Mouse (Mus musculus): ENCODE data around the gene Cubn. TPM values are rescaled to one million over a fixed set of nuclear protein-coding genes. Genes with fewer than 3 reads are reported as not detected.

Cubn gene
- polyA plus RNA-seq, 1 experiment from 2014 or later = 8.5 TPM

DNA sequence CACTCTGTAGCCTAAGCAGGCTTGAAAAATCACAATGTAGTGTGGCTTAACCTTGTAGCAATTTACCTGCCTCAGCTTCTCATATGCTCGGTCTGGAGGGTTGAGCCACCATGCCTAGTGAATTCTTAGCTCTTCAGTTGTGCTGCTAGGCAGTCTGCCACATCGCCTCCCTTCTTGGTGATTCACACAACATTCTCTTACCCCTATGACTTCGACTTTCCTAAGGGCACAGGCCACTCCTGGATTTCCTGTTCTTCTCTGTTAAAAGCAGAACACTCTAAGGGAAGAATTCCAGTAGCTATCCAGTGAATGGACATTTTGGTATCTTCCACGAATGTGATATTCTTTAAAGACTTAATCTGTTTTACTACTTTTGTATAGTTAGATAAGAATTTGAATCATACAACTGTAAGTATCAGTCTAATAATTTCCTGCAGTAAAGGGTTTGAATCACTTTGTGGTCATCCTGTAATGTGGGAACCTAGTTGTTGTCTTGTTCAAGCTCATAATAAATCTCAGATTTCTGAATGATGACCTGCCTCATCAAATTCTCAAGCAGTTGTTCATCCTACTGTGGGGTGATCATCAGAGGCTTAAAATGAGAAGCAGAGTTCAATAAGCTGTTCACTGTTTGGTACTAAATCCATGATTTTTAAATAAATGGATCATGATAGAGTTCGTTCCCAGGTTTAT lies 86.5 kb downstream of the Cubn start:
- no peak overlapping the region for H3K9ac ChIP-seq (ENCODE audit: low read depth, low read length)
- no peaks in the 10 kb centered on the region for H3K27me3 ChIP-seq (replicated peaks; ENCODE audit: control insufficient read depth, insufficient read depth, low read length)
- no peak overlapping the region for H3K27ac ChIP-seq (ENCODE audit: low read length)
- H3K4me1 ChIP-seq (ENCODE audit: control insufficient read depth, insufficient read depth, low read length) = no peaks in the 10 kb centered on the region
- H3K4me3 ChIP-seq (ENCODE audit: low read length) = no peak overlapping the region
- no peak overlapping the region for H3K4me2 ChIP-seq (ENCODE audit: low read depth, low read length)
- 77% methylated on average over 5 of the region's 5 CpGs for WGBS
- H3K9me3 ChIP-seq (ENCODE audit: control insufficient read depth, low read length) = no peaks in the 10 kb centered on the region
- ATAC-seq = no peak
- no peaks in the 10 kb centered on the region for H3K36me3 ChIP-seq (ENCODE audit: control insufficient read depth, insufficient read depth, low read length)

DNA sequence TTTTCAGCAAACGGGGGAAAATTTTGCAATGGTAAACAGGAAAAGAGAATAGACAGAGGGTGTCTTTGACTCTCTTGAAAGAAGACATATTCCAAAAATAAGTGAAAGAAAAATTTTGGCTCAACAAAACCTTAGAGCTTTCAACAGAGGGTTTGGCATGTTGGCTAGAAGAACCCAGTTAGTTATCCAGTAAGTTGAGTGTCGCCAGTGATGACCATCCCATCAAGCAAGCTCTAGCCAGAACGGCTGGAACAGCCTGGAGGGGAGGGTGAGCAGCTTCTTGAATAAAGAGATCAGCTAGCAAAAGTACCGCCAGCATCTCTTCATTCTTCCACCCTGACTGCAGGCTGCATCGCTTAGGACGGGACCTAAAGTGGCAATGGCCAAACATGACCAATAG lies 90.8 kb downstream of the Cubn start:
- no peak overlapping the region for H3K27ac ChIP-seq (ENCODE audit: low read length)
- H3K36me3 ChIP-seq (ENCODE audit: control insufficient read depth, insufficient read depth, low read length) = no peaks in the 10 kb centered on the region
- H3K9ac ChIP-seq (ENCODE audit: low read depth, low read length) = no peak overlapping the region
- ATAC-seq = no peak
- no peak overlapping the region for H3K4me3 ChIP-seq (ENCODE audit: low read length)
- no peaks in the 10 kb centered on the region for H3K27me3 ChIP-seq (replicated peaks; ENCODE audit: control insufficient read depth, insufficient read depth, low read length)
- 86% methylated on average over 6 of the region's 6 CpGs for WGBS
- H3K9me3 ChIP-seq (ENCODE audit: control insufficient read depth, low read length) = no peaks in the 10 kb centered on the region
- H3K4me2 ChIP-seq (ENCODE audit: low read depth, low read length) = no peak overlapping the region
- no peaks in the 10 kb centered on the region for H3K4me1 ChIP-seq (ENCODE audit: control insufficient read depth, insufficient read depth, low read length)

DNA sequence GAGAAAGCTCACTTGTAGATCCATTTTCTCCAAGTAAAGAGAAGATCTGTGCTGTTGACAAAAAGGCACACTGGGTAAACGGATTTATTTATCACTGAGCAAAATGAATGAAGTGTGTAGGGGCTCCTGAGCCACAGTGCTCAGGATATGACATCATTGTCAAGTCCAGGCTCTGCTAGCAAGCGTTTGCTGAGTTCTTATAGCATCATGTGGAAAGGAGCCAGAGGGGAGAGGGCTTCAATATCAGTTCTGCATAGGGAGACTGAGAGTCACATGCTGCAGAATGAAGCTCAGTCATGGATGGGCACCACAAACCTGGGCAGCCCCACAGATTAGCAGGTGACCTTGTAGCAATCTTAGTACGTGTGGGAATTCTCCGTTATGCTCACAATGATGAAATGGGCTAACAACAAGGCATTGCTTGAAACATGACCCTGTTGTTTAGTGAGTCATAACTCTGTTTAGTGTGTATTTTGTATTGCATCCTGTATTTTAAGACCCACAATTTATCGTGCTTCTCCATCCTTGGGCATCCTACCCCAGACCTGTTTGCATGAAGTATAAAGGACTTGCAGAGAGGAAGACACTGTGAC lies 92.0 kb downstream of the Cubn start:
- Histone ChIP-seq H3K36me3 (ENCODE audit: control insufficient read depth, insufficient read depth, low read length) (no peaks in the 10 kb centered on the region), H3K4me3 (ENCODE audit: low read length) (no peak overlapping the region), H3K4me2 (ENCODE audit: low read depth, low read length) (no peak overlapping the region), H3K9ac (ENCODE audit: low read depth, low read length) (no peak overlapping the region), H3K4me1 (ENCODE audit: control insufficient read depth, insufficient read depth, low read length) (no peaks in the 10 kb centered on the region; the same call in 1 of the 2 replicates), H3K27me3 (replicated peaks; ENCODE audit: control insufficient read depth, insufficient read depth, low read length) (no peaks in the 10 kb centered on the region), H3K27ac (ENCODE audit: low read length) (no peak overlapping the region), H3K9me3 (ENCODE audit: control insufficient read depth, low read length) (no peaks in the 10 kb centered on the region)
- 67% methylated on average over 5 of the region's 5 CpGs for WGBS
- ATAC-seq = no peak

DNA sequence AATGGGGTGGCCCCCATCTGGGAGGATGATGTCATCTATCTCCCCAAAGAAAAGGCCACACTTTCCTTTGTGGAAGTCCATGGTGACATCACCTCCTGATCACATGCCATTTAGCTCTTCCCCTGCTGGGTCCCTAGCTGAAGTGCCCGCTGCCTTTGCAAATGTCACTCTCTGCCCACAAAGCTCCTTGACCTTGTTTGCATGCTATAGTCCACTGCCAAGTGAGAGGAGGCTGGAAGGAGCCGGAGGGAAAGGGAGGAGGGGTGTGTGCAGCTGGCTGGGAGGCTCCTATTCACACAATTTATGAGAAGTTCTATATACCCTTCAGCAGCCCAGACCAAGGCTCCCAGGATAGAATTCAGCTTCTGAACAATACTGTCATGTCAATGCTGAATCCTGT lies 92.7 kb downstream of the Cubn start:
- WGBS = 45% methylated on average over 2 of the region's 2 CpGs
- no peaks in the 10 kb centered on the region for H3K9me3 ChIP-seq (ENCODE audit: control insufficient read depth, low read length)
- H3K4me3 ChIP-seq (ENCODE audit: low read length) = no peak overlapping the region
- no peak overlapping the region for H3K9ac ChIP-seq (ENCODE audit: low read depth, low read length)
- H3K27me3 ChIP-seq (replicated peaks; ENCODE audit: control insufficient read depth, insufficient read depth, low read length) = no peaks in the 10 kb centered on the region
- no peaks in the 10 kb centered on the region for H3K36me3 ChIP-seq (ENCODE audit: control insufficient read depth, insufficient read depth, low read length)
- no peak overlapping the region for H3K4me2 ChIP-seq (ENCODE audit: low read depth, low read length)
- H3K4me1 ChIP-seq (ENCODE audit: control insufficient read depth, insufficient read depth, low read length) = peaks cover 5% of the 10 kb centered on the region
- peak; percentile 53; the same call in 1 of the 2 replicates for ATAC-seq
- no peak overlapping the region for H3K27ac ChIP-seq (ENCODE audit: low read length)

DNA sequence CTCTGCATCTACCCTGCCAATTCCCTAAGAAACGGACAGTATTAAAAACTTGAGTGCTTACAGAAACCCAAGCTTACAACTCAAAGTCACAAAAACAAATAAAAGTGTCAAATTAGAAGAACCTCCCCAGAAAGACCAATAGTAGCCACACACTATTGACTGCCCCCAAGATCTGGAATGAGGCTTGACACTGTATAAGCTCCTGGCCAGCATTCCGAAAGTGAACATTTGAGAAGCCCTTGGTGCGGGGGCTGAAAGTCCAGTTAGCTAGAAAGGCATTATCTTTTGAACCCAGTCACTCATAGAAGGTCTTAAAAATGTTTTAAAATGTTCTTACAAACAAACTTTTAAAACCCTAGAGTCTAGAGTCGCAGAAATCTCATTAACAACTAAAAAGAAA lies 93.1 kb downstream of the Cubn start:
- H3K9me3 ChIP-seq (ENCODE audit: control insufficient read depth, low read length) = no peaks in the 10 kb centered on the region
- H3K27ac ChIP-seq (ENCODE audit: low read length) = no peak overlapping the region
- ATAC-seq = no peak
- peaks cover 5% of the 10 kb centered on the region for H3K4me1 ChIP-seq (ENCODE audit: control insufficient read depth, insufficient read depth, low read length)
- no peak overlapping the region for H3K9ac ChIP-seq (ENCODE audit: low read depth, low read length)
- H3K4me3 ChIP-seq (ENCODE audit: low read length) = no peak overlapping the region
- H3K27me3 ChIP-seq (replicated peaks; ENCODE audit: control insufficient read depth, insufficient read depth, low read length) = no peaks in the 10 kb centered on the region
- no peaks in the 10 kb centered on the region for H3K36me3 ChIP-seq (ENCODE audit: control insufficient read depth, insufficient read depth, low read length)
- 61% methylated on average over 4 of the region's 4 CpGs for WGBS
- H3K4me2 ChIP-seq (ENCODE audit: low read depth, low read length) = no peak overlapping the region

DNA sequence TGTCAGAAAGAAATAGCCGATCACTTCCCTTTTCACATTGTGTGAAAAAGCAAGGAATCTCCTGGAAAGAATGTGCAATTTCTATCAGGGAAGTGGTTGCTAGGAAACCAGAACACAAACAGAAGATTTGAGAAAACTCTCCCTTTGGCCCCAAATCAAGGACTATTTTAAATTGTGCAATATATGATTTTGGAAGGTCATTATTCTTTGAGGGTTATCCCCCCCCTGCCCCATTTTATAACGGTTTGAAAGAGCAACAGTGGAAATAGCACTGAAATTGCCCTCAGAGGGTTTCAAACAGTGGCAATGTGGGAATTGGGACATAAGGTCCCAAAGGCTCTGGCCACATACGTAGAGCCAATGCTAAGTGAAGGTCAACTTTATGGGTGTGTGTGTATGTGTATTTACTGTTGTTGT lies 95.5 kb downstream of the Cubn start:
- peaks cover 5% of the 10 kb centered on the region for H3K4me1 ChIP-seq (ENCODE audit: control insufficient read depth, insufficient read depth, low read length)
- no peaks in the 10 kb centered on the region for H3K27me3 ChIP-seq (replicated peaks; ENCODE audit: control insufficient read depth, insufficient read depth, low read length)
- no peak overlapping the region for H3K27ac ChIP-seq (ENCODE audit: low read length)
- no peak overlapping the region for H3K4me3 ChIP-seq (ENCODE audit: low read length)
- no peak overlapping the region for H3K4me2 ChIP-seq (ENCODE audit: low read depth, low read length)
- H3K36me3 ChIP-seq (ENCODE audit: control insufficient read depth, insufficient read depth, low read length) = no peaks in the 10 kb centered on the region
- H3K9me3 ChIP-seq (ENCODE audit: control insufficient read depth, low read length) = no peaks in the 10 kb centered on the region
- no peak for ATAC-seq
- H3K9ac ChIP-seq (ENCODE audit: low read depth, low read length) = no peak overlapping the region
- 32% methylated on average over 3 of the region's 3 CpGs for WGBS

DNA sequence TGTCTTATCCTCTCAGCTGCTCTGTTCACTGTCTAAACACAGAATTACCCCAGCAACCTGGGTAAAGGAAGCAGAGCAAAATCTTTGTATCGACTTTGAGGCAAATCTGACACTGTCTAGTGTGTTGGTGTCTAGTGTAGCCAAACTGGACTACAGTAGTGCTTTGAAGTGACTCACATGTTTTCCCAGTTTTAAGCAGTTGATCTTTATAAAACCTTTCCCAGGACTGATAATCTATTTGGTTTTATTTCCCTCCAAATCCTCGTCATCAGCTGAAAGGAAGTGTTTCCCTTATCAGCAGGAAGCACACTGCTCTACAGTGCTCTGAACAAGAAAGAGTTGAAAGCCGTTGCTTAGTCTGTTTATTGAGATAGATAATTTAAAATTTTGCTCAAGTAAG lies 100.6 kb downstream of the Cubn start:
- Histone ChIP-seq H3K4me1 (ENCODE audit: control insufficient read depth, insufficient read depth, low read length) (peaks cover 5% of the 10 kb centered on the region), H3K9ac (ENCODE audit: low read depth, low read length) (no peak overlapping the region), H3K27ac (ENCODE audit: low read length) (no peak overlapping the region), H3K27me3 (replicated peaks; ENCODE audit: control insufficient read depth, insufficient read depth, low read length) (no peaks in the 10 kb centered on the region), H3K4me2 (ENCODE audit: low read depth, low read length) (no peak overlapping the region), H3K36me3 (ENCODE audit: control insufficient read depth, insufficient read depth, low read length) (no peaks in the 10 kb centered on the region), H3K9me3 (ENCODE audit: control insufficient read depth, low read length) (no peaks in the 10 kb centered on the region), H3K4me3 (ENCODE audit: low read length) (no peak overlapping the region)
- WGBS = 38% methylated on average over 3 of the region's 3 CpGs
- ATAC-seq = no peak; the same call in 1 of the 2 replicates

DNA sequence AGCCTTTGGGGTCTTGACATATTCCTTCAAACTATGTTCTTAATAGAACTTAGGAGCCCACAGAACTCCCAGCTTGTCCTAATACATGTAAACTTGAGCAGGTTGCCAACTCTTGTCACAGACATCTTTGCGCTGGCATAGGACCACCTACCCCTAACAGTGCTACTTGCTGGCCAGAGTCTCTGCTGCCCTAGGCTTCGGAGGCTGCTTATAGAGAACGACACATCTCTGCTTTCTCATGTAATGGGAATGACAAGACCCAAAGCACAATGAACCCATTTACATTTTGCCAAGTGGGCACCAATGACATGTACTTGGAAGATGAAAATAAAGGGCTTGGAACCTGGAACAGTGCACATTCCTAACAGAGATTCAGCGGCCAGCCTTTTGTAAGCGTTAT lies 105.0 kb downstream of the Cubn start:
- no peak overlapping the region for H3K9ac ChIP-seq (ENCODE audit: low read depth, low read length)
- H3K9me3 ChIP-seq (ENCODE audit: control insufficient read depth, low read length) = no peaks in the 10 kb centered on the region
- H3K27ac ChIP-seq (ENCODE audit: low read length) = no peak overlapping the region
- no peaks in the 10 kb centered on the region for H3K27me3 ChIP-seq (replicated peaks; ENCODE audit: control insufficient read depth, insufficient read depth, low read length)
- H3K4me3 ChIP-seq (ENCODE audit: low read length) = no peak overlapping the region
- WGBS = 91% methylated on average over 5 of the region's 5 CpGs
- no peaks in the 10 kb centered on the region for H3K36me3 ChIP-seq (ENCODE audit: control insufficient read depth, insufficient read depth, low read length)
- no peak overlapping the region for H3K4me2 ChIP-seq (ENCODE audit: low read depth, low read length)
- no peak for ATAC-seq
- peaks cover 10% of the 10 kb centered on the region; the same call in 1 of the 2 replicates for H3K4me1 ChIP-seq (ENCODE audit: control insufficient read depth, insufficient read depth, low read length)

DNA sequence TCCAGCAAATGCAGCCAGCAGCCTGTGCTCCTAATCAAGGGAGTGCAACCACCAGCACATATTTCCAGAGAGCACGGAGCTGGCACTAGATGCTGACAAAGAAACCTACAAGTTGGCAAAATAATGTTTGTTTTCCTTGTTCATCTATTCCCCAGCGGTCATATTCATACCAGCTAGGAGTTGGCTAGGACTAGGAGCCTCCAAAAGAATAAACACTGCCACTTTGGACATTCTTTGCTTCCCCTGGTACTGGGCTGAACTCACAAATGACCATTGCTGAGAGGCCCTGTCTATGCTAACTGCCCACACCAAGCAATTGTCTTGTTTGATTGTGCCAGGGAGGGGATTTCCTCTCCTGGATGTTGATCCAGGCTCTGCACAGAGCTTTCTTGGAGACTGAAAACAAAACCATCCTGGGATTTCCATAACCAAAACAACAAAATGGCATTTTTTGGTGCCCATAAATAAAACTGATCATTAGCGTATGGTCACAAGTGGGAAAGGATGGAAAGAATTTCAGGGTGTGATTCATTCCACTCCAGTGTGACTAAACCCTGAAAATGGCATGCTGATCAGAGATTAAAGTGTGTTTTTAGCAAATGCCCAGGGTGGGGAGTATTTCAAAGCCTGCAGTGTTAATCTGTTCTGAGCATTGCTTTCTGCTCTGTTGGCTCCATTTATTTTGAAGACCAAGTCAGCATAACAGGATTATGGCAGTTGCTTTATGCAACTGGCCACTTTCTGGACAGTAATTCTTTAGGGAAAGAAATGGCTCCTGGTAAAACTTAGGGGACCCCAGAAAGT lies 105.9 kb downstream of the Cubn start:
- no peak overlapping the region for H3K4me3 ChIP-seq (ENCODE audit: low read length)
- peaks cover 10% of the 10 kb centered on the region; the same call in 1 of the 2 replicates for H3K4me1 ChIP-seq (ENCODE audit: control insufficient read depth, insufficient read depth, low read length)
- 56% methylated on average over 3 of the region's 3 CpGs for WGBS

More for the DNA sequence above, 105.9 kb downstream of the Cubn start:
- Histone ChIP-seq H3K9me3 (ENCODE audit: control insufficient read depth, low read length) (no peaks in the 10 kb centered on the region), H3K36me3 (ENCODE audit: control insufficient read depth, insufficient read depth, low read length) (no peaks in the 10 kb centered on the region), H3K4me2 (ENCODE audit: low read depth, low read length) (no peak overlapping the region), H3K27ac (ENCODE audit: low read length) (peak overlapping the region; percentile 47; the same call in 1 of the 2 replicates), H3K9ac (ENCODE audit: low read depth, low read length) (no peak overlapping the region), H3K27me3 (replicated peaks; ENCODE audit: control insufficient read depth, insufficient read depth, low read length) (no peaks in the 10 kb centered on the region)
- ATAC-seq = peak; percentile 68; the same call in 1 of the 2 replicates

All from intestine, embryonic 16.5 days (tissue).